Mouse (Mus musculus): ENCODE measurements around the gene Ngly1. TPM values are rescaled to one million over a fixed set of nuclear protein-coding genes. Genes with fewer than 3 reads are reported as not detected.
"Not testable (repeated sequence)": the region's sequence is repeated elsewhere in the genome, so short reads cannot be mapped to it uniquely, and the experiment has no call there.

Ngly1 gene
- total RNA-seq, 2 experiments from 2014 or later = 28.2 to 29.8 TPM

- no peak for DNase-seq
These were observed 11.5 kb downstream of the Ngly1 start for GRCm38 (mm10) chr14:16260541-16260940.

DNA sequence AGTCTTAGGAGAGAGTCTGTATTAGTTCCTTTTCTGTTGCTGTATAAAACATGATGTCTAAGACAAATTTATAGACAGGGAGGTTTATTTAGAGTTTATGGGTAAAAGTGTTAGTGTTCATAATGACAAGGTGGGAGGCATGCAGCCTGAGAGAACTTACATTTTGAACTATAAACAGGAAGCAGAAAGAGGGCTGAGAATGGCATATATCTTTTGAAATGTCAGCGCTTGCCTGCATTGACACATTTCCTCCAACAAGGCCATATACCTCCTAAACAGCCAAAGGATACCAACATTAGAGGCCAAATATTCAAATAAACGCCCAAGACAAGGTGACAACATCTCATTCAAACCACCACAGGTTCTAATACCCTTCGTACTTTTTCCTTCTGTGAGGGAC, 12.8 kb downstream of the Ngly1 start:
- DNase-seq = no peak

- no peak for DNase-seq
These were observed 17.9 kb downstream of the Ngly1 start for GRCm38 (mm10) chr14:16267028-16267427.

- DNase-seq = no peak
These were observed 20.7 kb downstream of the Ngly1 start for GRCm38 (mm10) chr14:16269776-16270175.

DNA sequence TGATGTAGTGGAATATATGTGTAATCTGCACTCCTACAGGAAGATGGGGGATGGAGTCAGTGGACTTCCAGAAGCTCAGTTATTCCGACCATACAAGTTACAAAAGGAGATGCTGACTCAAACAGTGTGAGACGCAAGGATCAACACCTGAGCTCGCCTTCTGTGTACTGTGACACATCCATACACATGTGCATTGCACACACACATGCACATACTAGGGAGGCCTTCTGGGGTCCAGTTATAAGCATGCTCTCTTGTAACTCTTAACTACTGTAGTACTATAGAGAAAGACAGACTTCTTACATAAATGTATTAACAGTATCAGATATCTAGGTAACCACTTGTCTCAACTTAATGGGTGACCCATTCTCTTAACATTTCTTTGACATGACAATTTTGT, 24.6 kb downstream of the Ngly1 start:
- DNase-seq = no peak

DNA sequence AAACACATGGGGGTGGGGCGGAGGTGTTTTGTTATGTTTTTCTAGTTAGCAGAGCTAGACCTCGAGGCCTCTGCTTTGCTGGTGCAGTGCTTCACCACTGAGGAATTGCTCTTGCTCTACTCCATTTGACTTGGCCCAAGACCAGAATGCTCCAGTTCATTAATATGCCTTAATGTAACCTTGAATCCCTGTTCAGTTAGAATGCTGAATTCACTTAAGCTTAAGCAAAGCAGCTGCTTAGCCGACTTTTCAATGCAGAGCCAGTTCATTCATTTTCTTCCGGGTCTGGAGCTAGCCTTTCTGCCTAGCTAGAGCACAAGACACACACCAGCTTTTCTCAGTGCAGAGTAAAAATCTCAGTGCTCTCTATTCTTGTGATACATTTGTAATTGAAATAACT, 30.1 kb downstream of the Ngly1 start:
- no peak for DNase-seq

DNA sequence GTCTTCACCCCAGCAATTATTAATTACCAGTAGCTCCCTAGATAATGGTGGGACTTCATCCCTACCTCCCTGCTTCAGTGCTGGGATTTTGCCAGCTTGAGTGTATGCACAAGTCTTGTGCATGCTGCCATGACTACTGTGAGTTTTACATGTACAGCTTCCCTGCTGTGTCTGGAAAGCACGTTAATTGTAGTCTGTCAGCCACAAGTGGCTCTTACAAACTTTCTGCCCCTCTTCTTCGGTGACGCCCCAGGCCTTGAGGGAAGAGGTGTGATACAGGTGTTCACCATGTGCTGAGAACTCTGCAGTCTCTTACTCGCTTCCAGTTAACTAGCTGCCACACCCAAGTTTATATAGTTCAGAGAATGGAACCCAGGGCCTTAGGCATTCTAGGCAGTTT, 34.9 kb downstream of the Ngly1 start:
- DNase-seq = no peak

- DNase-seq = no peak
These were observed 43.3 kb downstream of the Ngly1 start for GRCm38 (mm10) chr14:16292371-16292770.

GRCm38 (mm10) chr14:16293015-16293414, 43.9 kb downstream of the Ngly1 start:
- DNase-seq = no peak

- no peak for DNase-seq
These were observed 44.8 kb downstream of the Ngly1 start for GRCm38 (mm10) chr14:16293921-16294320.

- DNase-seq = no peak
These were observed 47.9 kb downstream of the Ngly1 start for GRCm38 (mm10) chr14:16296816-16297468.

GRCm38 (mm10) chr14:16301735-16302134, 52.7 kb downstream of the Ngly1 start:
- no peak for DNase-seq

- no peak for DNase-seq
These were observed 53.6 kb downstream of the Ngly1 start for GRCm38 (mm10) chr14:16302688-16303087.

DNA sequence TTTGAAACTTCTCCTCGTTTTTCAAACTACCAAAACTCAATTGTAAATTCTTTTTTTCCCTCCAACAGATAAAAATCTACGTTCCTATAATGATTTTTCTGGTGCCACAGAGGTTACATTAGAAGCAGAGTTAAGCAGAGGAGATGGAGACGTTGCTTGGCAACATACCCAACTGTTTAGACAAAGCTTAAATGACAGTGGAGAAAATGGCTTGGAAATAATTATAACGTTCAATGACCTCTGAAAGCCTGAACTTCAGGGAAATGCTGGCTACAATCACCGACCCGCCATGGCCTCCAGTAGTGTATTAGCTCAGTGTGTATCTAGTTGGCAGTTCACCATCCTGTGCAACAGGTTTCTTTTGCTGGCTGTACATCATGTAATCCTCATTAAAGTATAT, 61.7 kb downstream of the Ngly1 start:
- DNase-seq = no peak

DNA sequence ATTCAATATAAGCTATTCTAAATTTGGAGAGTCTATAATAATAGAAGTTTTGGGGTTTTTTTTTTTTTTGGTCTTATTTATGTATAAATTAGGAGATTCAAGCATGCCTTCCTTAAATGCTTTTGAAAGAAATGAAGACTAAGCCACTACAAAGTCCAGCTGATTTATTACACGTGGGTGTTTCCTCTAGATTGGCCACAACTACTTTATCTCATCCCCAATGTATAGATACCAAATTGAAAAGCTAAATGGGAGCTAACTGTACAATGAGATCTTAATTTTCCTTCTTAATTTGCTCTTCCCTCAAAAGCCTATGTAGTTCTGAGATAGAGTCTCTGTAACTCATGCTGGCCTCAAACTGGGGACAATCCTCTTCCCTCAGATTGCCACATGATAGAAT, 63.5 kb downstream of the Ngly1 start:
- no peak for DNase-seq

DNA sequence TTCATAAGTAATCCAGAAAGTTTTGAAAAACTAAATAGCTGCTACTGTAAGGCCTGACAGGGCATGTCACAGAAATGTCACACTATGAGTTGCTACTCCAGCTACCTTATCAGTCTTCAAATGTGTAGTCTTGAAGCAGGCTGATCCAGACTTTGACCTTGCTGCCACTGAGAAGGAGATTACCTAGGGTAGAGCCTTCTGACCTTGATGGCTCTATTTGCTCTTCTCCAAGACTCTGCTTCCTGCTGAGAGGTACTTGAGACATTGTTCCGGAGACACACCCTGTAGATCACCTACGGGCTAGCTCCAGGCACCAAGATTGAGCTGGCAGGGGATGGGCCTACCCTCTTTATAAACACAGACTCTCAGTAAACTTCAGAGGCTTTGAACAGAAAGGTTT, 64.0 kb downstream of the Ngly1 start:
- DNase-seq = not testable (repeated sequence)

DNA sequence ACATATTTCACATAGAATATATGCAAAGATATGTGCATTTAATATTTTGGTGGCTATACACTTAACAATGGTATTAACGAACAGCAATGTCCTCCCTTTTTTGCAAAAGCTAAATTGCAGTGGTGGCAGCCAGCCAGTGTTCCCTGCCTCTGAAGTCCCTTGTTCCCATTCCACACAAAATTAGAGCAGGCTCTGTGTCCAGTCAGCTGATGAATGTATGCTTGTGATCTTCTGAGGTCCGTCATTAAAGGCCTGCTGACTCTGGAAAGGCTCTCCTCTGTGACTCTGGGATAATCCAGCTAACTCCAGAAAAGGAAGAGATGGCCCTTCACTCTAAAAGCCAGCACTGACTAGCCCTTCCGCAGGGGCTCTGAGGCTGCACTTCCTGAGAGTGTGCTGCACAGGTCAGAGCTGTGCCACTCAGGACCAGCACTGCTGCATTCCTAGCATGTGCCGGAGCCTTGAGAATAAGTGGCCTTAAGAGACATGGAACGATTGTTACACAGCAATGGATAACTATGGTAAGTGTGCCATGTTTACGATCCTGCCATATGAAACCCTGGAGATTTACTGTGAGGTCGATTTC, 64.9 kb downstream of the Ngly1 start:
- DNase-seq = peak; percentile 25

- DNase-seq = no peak
These were observed 65.8 kb downstream of the Ngly1 start for GRCm38 (mm10) chr14:16314842-16315241.

DNA sequence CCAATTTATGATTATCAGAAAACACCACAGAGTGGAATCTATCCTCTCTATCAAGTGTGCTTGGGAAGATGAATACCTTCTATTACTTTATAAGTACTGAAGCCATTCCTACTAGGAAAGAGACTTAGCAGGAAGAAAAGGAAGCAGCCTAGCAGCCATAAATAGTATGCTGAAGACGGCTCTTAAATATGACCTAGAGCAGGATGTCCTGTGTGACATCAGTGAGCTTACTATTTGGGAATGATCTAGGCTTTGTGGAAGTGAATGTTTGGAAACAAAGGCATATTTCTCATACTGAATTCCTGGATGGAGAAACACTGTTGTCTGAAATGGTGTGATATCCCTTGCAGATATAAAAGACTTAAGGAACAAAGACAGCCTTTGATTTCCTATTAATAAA, 67.6 kb downstream of the Ngly1 start:
- DNase-seq = no peak

GRCm38 (mm10) chr14:16319818-16320217, 70.7 kb downstream of the Ngly1 start:
- no peak for DNase-seq

- DNase-seq = no peak
These were observed 75.3 kb downstream of the Ngly1 start for GRCm38 (mm10) chr14:16324394-16324793.

DNA sequence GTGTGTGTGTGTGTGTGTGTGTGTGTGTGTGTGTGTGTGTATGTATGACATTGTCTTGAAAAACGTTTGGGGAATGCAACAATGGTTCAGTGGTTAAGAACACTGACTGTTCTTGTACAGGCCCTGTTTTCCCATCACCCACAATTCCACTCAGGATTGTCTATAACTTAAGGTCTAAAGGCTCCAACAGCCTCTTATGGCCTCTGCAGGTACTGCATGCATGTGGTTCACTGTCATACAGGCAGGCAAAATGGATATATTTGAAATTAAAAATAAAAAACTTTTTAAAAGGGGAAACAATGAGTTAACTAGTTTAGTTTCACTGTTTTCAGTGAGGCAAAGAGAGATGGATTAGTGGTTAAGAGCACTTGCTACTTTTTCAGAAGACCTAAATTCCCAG, 76.1 kb downstream of the Ngly1 start:
- DNase-seq = no peak

DNA sequence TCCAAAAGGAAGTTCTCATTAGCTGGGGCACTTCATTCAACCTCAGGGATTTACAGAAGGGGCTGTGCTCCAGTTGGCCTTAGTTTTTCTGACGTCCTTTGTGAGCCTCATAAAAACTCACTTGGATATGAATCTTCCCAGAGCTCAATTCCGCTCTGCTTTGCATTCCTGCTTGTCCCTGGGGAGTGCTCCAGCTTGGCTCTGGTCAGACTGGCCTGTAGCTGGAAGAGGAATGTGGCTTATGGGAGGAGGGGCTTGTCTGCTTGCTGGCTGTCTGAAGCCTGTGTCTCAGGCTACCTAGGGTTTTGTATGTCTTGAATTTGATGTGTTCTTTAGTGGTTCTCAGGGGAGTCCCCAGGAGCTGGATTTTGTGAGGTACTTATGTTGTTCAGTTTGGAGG, 79.5 kb downstream of the Ngly1 start:
- DNase-seq = peak; percentile 75

DNA sequence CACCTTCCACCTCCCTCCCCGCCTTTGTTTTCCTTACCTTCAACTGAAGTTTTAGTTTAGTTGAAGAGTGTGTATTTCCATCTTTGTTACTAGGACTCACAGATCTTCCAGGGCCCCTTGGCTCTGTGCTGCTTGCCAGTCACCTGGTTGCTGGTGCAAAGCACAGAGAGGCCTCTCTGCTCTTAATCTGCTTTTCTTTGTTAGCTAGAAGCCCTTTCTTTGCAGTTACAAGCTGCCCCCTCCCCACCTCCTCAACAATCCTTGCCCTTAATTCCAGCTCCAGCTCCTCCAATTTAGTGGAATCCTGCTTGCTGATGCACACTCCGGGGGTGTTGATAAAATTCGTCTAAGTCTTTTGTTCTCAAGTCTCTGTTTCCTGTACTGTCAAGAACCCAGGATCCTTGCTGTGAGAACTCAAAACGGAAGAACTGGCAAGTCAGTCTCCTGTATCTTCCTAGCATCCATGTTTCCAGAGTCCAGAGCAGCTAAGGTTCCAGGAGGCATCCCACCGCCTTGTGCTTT, 79.9 kb downstream of the Ngly1 start:
- DNase-seq = no peak

DNA sequence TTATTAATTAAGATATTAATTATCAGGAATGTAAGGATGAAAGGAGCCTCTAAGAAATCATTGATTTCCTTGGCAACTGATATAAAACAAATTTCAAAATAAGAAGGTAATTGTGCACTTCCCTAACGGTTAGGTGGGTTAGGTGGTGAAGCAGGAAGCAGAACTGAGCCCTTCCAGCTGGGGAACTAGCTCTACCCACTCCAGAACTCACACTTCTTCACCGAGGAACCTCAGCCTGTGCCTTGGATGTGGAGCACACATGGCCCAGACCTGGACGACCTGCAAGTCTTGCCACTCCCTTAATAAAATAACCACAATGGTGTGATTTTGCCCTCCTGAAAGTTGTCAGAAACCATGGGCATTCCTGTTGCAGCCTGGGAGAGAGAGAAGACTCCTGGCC, 80.7 kb downstream of the Ngly1 start:
- DNase-seq = no peak

Measured in heart, postnatal 4 days (tissue).